Mouse (Mus musculus) adrenal gland, postnatal 36 days (tissue): Measurements from ENCODE around the gene Odf3l2. TPM values are rescaled to one million over a fixed set of nuclear protein-coding genes. Genes with fewer than 3 reads are reported as not detected.
A peak's percentile ranks its signal among the peaks of the same experiment; 100 is the strongest.

Experiments used
- DNase-seq, 2 experiments: peaks; one replicate each; pipeline ENCODE4 v3.0.0; 2021; ENCODE audit warnings: mixed read lengths in 1 of 2
- long read RNA-seq, 2 experiments: library from polyadenylated mRNA; stranded (forward); transcript quantifications; one replicate each; pipeline ENCODE4 v2.0.0; 2021; ENCODE audit warnings: borderline sequencing depth in 2 of 2
- total RNA-seq, 2 experiments: library from RNA; stranded (reverse); gene quantifications; 2 replicates each; pipeline ENCODE4 v1.2.3; 2021

Gene Odf3l2
- total RNA-seq, result not detected
- long read RNA-seq, experiment 1, result 0 reads
- long read RNA-seq, experiment 2, result 0 reads

DNA sequence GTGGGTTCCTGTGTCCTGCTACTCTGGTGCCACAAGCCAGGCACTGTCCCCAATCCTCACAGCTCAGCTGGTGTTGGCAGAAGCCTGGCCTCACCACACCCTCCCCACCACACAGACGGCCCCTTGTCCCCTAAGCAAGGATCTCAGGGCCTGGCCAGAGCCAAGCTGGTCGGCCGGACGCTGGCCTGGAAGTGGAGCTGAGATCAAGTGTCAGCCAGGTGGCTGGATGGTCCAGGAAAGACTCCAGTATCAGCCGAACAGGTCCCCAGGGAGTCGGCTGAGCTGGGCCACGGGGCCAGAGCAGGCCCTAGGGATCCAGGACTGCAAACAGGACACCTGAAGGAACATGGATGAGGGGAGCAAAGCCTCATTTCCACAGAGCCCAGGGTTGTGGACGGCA, at the start of gene Odf3l2:
Odf3l2 (minus strand) TSS at position 28 of the 400 bp plus-strand sequence.
- DNase-seq, result no peak

GRCm38 (mm10) chr10:79694379-79694655, 48.8 kb upstream of the Odf3l2 start:
- no peak for DNase-seq

GRCm38 (mm10) chr10:79693580-79694378, 48.2 kb upstream of the Odf3l2 start:
- no peak for DNase-seq

DNA sequence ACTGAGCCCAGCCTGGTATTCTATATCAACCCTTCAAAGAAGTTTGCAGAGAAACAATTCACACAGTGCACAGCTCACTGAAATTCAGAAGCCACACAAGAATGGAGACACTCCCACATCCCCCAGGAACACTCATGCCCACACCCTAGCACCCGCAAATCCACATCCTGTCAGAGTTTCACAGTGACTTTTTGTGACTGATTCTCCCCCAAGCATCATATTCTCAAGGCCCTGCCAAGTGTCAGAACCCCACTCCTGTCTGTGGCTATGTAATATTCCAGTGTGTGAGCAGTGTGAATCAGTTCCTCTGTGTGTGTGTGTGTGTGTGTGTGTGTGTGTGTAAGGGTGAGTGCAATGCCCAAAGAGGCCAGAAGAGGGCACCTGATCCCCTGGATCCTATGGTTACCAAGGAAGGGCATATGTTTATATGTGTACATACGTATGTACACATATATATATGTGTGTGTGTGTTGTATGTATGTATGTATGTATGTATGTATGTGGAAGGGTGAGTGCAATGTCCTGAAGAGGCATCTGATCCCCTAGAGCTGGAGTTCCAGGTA, 46.5 kb upstream of the Odf3l2 start:
- DNase-seq, result no peak

GRCm38 (mm10) chr10:79689178-79689577, 43.6 kb upstream of the Odf3l2 start:
- DNase-seq, result no peak

DNA sequence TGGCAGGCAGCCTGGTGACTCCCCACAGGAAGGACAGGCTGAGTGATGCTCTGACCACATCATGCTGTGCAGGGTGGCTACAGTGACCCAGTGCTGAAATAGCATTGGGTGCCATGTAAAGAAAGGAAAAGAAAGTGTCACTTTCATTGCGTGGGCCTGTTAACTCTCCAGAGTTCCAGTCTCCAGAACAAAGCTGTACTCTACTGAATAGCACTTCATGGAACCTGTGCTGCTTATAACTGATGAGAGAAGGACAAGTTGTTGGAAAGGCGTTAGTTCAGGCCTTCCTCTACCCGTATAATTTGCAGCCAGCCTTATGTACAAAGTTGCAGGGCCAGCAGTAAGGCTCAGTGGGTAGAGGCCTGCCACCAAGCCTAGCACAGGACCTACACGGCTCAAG, 43.2 kb upstream of the Odf3l2 start, which contains the start of gene Gzmm:
Gzmm (plus strand) TSS at position 301 of the 400 bp plus-strand sequence.
- DNase-seq, result no peak

DNA sequence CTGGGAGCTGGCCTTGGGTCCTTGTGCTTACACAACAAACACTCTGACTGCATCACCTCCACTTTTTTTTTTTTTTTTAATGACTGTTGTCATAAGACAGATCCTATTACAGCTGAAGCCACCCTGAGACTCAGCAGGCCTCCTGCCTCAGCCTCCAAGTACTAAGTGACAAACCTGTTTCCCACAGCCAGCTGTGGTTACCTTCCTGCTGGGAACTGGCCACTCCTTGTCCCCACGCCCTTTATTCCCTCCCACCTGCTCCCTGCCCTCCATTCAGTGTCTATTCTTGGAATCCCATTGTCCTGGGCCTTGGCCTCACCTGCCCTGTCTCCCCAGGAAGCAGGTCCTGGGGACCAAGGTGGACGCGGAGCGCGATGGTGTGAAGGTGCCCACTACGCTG, 42.0 kb upstream of the Odf3l2 start:
- no peak for DNase-seq

DNA sequence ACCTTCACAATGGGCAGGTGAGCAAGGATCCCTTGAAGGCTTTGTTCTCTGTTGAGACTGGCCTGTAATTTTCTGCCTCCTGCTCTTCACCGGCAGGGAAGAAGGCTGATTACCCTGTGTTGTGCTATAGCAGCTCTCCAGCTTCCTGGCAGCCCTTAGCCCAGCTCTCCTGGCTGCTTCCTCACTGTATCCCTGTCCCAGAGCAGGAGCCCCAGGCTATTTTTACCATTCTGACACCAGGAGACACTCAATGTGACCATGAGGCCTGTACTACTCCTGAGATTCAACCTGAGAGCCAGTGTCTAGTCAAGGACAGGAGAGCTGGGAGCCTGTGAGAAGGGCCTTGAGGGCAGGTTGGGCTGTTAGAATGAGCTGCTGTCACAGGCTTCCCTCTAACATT, 41.2 kb upstream of the Odf3l2 start:
- no peak for DNase-seq

DNA sequence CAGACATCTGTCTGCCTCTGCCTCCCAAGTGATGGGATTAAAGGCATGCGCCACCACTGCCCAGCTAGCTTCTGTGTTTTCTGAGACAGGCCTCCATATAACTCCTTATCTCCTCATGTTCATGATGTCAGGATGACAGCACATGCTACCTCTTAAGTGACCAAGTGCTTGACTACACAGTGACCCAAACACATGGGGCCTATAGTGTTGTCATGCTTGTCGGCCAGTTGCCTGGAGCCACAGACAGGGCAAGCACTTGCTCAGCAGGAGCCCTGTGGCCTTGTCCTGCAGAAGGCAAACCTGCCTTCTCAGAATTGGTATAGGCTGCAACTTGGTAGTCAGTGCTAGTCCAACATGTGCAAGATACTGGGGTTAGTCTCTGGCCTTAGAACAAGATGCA, 40.7 kb upstream of the Odf3l2 start:
- DNase-seq, result no peak

DNA sequence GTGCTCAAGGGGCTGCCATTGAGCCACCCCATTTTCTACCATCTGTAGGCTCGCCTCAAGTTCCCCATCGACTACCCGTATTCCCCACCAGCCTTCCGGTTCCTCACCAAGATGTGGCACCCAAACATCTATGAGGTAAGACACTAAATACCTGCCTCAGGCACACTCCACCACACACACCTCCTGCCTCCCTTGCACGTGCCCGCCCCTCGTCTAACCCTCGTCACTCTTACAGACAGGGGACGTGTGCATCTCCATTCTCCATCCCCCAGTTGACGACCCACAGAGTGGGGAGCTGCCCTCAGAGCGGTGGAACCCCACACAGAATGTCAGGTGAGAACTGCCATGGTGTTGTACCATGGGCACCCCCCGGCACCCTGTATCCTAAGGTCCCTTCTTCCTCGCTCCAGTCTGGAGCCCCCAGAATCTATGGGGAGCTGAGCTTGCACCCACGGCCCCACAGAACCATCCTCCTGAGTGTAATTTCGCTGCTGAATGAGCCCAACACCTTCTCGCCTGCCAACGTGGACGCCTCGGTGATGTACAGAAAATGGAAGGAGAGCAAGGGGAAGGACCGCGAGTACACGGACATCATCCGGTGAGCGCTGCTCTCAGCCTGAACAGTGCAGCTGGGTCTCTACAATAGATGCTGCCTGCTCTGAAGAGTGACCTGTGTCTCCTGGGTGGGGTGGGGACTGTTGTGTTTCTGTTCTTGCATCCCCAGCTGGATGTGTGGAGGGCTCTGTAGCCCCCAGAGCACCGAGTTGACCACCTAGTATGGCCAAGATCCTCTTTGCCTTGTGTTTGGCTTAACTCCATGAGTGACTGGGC, 39.4 kb upstream of the Odf3l2 start:
- DNase-seq, result no peak

GRCm38 (mm10) chr10:79683726-79684640, 38.4 kb upstream of the Odf3l2 start:
- DNase-seq, result no peak

DNA sequence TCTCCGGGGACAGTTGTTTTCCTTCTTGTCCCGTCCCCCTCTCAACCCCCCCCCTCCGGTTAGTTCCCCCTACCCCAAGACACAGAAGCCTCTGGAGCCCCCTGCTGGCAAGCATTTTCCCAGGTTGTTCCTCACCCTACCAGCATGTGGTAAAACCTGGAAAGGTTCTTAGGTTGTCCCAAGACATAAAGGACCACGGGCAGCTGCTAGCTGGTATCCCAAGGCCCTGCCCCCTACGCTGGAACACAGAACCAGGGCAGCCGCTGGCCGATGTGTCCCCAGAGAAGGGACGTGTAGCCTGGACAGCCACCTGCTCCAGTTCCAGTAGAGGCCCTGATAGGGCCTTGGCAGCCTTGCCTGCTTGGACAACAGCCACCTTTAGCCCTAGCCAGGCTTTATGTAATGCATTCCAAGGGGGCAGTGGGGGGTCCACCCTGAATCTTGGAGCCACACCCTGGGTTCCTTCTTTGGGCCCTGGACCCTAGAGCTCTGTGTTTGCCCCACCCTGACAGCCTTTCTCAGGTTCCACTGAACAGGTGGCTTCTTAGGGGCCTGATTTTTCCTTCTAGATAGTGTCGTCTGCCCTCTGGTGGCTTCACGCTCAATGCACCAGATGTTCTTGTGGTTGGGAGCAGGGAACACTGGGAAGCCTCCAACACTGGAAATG, 37.5 kb upstream of the Odf3l2 start:
- DNase-seq, result peak; percentile 62 to 78

DNA sequence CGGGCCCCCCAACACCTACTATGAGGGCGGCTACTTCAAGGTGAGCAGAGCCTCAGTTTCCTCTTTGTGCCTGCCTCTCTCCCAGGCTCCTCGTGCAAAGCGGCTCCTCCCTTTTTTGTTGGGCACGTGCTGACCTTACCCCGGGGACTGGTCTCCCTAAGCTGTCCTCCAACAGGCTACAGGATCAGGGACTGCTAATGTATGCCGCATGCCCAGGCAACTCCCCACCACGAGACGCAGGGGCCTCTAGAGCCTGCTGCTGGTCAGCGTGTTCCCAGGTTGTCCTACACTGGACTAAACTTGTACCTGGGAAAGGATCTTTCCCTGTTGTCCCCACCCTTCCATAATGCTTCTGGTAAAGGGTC, 37.0 kb upstream of the Odf3l2 start:
- DNase-seq, result peak in 1 of 2 experiments; percentile 32

GRCm38 (mm10) chr10:79681591-79682245, 36.2 kb upstream of the Odf3l2 start, which contains the start of gene Cdc34:
Gene Cdc34, plus strand, starts transcription at chr10:79682195.
- peak; percentile 99 for DNase-seq

DNA sequence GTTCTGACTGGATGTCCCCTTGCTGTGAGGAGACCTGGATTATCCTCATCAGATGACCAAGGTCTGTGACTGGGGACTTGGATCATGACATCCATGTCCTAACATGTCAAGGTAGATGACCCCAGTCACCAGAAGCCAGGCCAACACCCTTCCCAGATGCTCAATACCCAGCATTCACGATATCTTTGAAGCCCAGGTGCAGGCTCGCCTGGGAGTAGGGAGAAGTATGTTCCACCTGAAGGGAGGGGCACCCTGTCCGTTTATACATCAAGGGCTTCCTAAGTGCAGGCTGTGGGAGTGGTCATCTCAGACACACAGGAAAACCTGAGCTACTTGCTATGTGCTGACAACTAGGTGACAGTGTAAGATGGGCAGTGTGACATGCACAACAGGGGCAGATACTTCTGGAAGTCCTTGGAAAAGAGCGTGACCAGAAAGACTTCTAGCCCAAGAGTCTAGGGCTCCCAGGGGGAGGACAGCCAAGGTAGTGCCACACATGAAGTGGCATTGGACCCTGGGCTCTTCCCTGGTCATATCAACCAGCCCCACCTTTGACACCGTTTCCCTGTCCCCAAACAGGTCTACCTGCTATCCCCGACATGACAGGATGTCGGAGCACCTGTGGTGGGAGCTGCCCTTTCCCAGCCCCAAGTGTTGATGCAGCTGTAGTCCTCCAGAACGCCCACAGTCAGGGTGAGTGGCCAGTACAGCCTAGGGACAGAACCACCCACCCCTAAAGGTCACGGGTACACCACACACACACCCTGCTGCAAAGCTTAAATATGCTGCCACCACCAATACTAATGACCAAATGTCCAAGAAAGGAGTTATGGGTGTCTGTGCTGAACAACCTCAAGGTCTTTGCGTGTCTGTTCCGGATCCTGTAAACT, 35.3 kb upstream of the Odf3l2 start:
- peak in 1 of 2 experiments; percentile 37 for DNase-seq

DNA sequence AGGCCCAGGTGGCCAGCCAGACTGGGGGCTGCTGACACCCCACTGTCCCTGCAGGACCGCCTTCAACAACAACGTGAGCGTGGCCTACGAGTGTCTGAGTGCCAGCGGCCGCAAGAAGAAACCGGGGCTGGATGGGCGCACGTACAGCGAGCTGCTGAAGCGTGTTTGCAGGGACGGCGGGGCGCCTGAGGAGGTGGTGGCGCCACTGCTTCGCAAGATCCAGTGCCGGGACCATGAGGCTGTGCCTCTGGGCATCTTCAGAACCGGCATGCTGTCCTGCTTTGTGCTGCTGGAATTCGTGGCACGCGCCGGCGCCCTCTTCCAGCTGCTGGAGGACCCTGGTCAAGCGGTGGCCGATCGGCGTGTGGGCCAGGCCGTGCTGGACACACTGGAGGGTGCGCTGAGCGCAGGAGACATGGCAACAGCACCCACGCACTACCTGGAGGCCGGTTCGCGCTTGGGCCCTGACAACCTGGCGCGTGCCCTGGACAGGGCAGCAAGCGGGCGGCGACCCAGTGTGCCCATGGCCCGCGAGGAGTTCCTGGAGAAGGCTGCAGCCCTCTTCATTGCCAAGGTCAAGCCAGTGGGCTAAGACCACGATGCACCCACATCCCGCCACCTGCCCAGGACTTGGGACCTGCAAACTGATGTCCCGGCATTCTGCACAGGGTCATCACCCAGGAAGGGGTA, 30.0 kb upstream of the Odf3l2 start:
- no peak for DNase-seq

- DNase-seq, result no peak
Observed at GRCm38 (mm10) chr10:79673054-79673453, 27.5 kb upstream of the Odf3l2 start.

DNA sequence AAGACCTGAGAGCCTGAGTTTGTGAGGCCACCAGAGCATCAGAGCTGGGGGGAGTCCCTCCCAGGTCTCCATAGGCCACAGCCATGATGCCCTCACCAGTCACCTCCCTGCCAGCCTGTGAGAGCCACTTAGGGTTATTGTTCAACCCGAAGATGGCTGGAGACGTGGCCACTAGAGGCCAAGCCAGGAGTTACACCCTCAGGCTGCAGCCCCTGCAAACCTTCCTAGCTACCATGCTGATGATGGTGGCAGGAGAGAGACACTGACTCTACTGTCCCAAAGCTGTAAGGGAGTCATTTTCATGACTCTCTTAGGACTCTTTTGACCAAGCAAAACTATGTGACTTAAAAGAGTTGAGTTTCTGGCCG, 26.5 kb upstream of the Odf3l2 start:
- DNase-seq, result no peak

DNA sequence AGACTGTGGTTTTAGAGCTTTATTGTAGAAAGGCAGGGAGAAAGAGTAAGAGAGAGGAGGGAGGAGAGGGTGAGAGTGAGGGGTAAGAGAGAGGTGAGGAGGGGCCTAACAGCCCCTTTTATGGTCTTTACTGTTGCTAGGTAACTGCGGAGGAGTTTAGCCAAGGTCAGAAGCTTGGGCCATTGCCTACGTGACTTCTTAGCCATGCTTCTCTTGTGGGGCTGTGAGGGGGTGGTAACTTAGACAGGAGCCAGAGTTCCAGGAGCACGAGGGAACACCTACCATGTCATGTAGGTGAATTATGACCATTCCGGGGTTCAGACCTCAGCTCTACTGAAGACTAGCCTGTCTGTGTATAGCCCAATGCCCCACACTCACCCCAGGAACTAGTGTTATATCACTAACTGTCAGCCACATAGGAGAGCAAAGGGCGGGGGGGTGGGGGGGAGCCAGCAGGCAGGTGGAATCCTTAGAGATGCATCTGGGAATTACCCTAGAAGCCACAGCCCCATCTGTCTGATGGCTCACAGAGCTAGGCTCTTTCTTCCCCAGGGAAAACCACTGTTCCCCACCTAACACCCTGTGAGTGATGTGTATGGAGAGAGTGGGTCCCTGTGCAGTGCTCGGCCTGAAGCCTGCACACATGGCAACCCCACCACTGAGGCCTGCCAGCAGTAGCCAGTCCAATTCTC, 26.0 kb upstream of the Odf3l2 start:
- DNase-seq, result no peak
